Mouse (Mus musculus) erythroblast, embryonic 14.5 days (primary cell): Measurements from ENCODE around the gene Dop1a. TPM values are rescaled to one million over a fixed set of nuclear protein-coding genes. Genes with fewer than 3 reads are reported as not detected.

Source experiments
- H3K27me3 ChIP-seq: 2 replicates; pipeline ENCODE4 v1.6.1; 2012; ENCODE audit warnings: inconsistent platforms; ENCODE audit not compliant: control insufficient read depth
- H3K36me3 ChIP-seq: 2 replicates; pipeline ENCODE4 v1.6.1; 2012; ENCODE audit warnings: mild to moderate bottlenecking, inconsistent platforms; ENCODE audit not compliant: control insufficient read depth
- H3K4me1 ChIP-seq: 2 replicates; pipeline ENCODE4 v1.6.1; 2012; ENCODE audit warnings: inconsistent platforms; ENCODE audit not compliant: control insufficient read depth
- H3K4me3 ChIP-seq: replicated peaks from 2 replicates; pipeline ENCODE3; 2012; ENCODE audit warnings: moderate library complexity, mild to moderate bottlenecking, inconsistent platforms
- H3K9me3 ChIP-seq: 2 replicates; pipeline ENCODE4 v1.6.1; 2012; ENCODE audit warnings: low read length, inconsistent platforms, mixed read lengths; ENCODE audit not compliant: control insufficient read depth
- GATA1 ChIP-seq: IDR thresholded peaks from 2 replicates; pipeline ENCODE4 v1.6.1; 2012; ENCODE audit warnings: low read length, inconsistent platforms, mixed read lengths
- TAL1 ChIP-seq: IDR thresholded peaks from 3 replicates; pipeline ENCODE4 v1.6.1; 2012; ENCODE audit warnings: low read length, inconsistent platforms, mixed read lengths
- polyA plus RNA-seq: library from polyadenylated mRNA; stranded (reverse); fragments of >175 nt; gene quantifications from 2 replicates; pipeline ENCODE4 v1.2.3, GENCODE M21; 2012

Dop1a gene
- 0.15 and 0.33 TPM in 2 replicates for polyA plus RNA-seq

DNA sequence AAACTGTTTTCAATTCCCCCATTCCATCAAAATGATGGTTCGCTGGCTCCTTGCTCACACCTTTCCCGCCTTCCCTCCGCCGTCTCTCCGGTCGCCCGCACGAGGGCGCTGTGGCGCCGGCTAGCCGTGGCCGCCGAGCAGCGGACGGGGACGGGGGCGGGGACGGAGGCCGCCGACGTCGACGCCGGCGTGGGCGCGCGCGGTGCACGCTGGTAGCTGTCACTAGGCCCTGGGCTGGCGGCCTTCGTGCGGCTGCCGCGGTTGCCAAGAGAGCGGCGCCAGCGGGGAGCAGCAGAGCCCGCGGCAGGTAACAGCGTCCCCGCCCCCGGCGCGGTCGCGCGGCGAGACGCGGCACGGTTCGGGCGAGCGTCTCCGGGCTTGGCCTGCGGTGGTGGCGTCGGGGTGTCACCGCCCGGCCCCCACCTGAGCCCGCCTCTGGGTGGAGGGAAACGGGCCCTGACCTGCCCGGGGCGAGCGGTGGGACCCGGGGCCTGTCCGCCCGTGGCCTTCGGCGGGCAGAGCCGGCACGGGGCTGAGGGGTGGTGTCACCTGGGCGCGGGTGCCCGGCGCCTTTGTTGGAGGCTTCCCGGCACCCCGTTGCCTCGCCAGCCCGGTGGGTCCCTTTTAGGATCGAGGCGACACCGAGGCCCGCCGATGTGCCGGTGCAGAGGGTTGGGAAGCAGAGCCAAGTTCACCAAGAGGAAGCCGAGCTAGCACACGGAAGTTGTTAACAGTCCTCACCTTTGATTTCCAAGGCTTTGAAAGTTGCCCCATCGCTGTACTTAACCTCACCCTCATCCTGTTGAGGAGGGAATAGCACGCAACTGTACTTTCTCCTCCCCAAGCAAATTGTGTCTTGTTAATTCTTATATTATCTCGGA is at the start of gene Dop1a:
Dop1a (plus strand) TSS at position 165 of the 881 bp plus-strand sequence.
- Histone ChIP-seq H3K4me3 (peak within 1 kb of the TSS; percentile 91), H3K36me3 (no peaks in the 10 kb centered on the region), H3K27me3 (peaks cover 2% of the 10 kb centered on the region; the same call in 1 of the 2 replicates), H3K9me3 (no peaks in the 10 kb centered on the region), H3K4me1 (peaks cover 39% of the 10 kb centered on the region)
- no peak for TF ChIP-seq TAL1
- no peak for TF ChIP-seq GATA1

DNA sequence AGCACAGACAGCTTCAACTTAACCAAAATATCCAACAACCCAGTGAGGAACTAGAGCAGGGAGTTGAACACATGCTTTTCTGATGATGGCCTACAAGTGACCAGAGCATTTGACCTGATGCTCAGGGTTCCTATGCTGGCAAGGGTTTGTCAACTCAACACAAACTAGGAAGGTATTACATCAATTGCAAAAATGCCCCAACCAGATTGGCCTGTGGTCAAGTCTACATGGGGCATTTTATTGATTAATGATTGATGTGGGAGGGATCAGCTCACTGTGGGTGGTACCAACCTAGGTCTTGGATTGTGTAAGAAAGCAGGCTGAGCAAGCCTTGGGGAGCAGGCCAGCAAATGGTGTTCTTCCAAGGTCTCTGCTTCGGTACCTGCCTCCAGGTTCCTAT is 49.0 kb upstream of the Dop1a start:
- no peaks in the 10 kb centered on the region for H3K9me3 ChIP-seq
- TF ChIP-seq GATA1 (no peak), TAL1 (no peak)
- no peaks in the 10 kb centered on the region for H3K4me1 ChIP-seq
- H3K4me3 ChIP-seq, result no peak overlapping the region
- no peaks in the 10 kb centered on the region for H3K36me3 ChIP-seq
- H3K27me3 ChIP-seq, result no peaks in the 10 kb centered on the region

- TF ChIP-seq TAL1 (no peak), GATA1 (no peak)
- H3K27me3 ChIP-seq, result no peaks in the 10 kb centered on the region
Measured at GRCm38 (mm10) chr9:86419366-86419765, 47.6 kb upstream of the Dop1a start.

DNA sequence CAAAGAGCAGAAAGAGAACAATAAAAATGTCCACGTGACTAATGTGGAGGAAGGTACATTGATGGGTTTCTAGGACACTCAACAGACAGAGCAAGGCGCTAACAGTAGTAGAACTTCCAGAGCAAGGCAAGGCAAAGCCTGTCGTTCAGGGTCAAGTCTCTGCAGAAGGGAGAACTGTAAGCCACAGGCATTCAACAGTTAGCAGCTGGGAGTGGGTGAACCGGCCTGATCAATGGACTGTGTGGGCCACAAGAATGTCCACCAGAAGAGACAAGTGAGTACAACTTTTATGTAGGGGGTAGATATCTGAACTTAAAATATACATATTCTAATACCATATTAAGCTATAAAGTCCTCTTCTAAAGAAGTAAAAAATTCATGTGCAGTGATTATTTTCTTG is 43.6 kb upstream of the Dop1a start:
- TF ChIP-seq TAL1, result no peak
- TF ChIP-seq GATA1, result no peak

More at GRCm38 (mm10) chr9:86419366-86419765, 47.6 kb upstream of the Dop1a start:
- H3K4me3 ChIP-seq, result no peak overlapping the region
- H3K36me3 ChIP-seq, result no peaks in the 10 kb centered on the region
- H3K4me1 ChIP-seq, result no peaks in the 10 kb centered on the region
- no peaks in the 10 kb centered on the region for H3K9me3 ChIP-seq

DNA sequence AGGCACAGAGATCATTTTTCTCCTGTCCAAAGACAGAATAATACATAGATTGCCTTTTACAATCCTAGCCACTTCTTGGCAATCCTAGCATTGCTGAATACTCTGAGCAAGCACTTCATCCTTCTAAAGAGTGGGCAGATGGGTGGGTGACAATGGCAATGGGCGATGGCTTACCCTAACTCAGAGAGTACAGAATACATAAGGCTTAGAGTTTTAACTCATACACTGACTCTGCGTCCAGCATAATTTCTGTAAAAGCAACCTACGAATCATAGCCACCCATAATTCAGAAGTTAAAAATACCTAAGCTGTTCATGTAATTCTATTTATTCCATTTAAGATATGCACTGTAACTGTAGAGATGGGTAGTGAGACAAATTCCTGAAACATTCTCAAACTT is 31.4 kb upstream of the Dop1a start:
- TF ChIP-seq GATA1 (no peak), TAL1 (no peak)
- H3K4me1 ChIP-seq, result no peaks in the 10 kb centered on the region
- H3K27me3 ChIP-seq, result no peaks in the 10 kb centered on the region
- no peak overlapping the region for H3K4me3 ChIP-seq
- no peaks in the 10 kb centered on the region for H3K36me3 ChIP-seq
- H3K9me3 ChIP-seq, result no peaks in the 10 kb centered on the region

More for the DNA sequence above, 43.6 kb upstream of the Dop1a start:
- H3K27me3 ChIP-seq, result no peaks in the 10 kb centered on the region
- no peaks in the 10 kb centered on the region for H3K9me3 ChIP-seq
- H3K36me3 ChIP-seq, result no peaks in the 10 kb centered on the region
- no peak overlapping the region for H3K4me3 ChIP-seq
- H3K4me1 ChIP-seq, result no peaks in the 10 kb centered on the region

DNA sequence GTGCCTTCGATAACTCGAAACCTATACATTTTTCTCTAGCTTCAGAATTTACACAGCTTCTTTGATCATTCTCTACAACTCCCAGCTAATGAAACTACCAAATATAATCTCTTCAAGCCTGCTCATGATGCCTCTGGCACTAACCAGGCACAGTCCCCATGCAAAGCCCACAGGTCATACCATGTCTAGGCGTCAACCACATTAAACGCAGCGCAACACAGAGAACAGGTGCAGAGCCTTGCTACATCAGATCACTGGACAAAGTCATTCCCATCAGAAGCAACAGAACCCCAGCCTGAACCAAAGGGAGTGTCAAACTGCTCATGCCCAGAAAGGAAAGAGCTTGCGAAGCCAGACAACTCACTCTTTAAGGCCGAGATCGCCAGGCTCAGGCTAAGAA is 30.3 kb upstream of the Dop1a start:
- no peak overlapping the region for H3K4me3 ChIP-seq
- H3K27me3 ChIP-seq, result no peaks in the 10 kb centered on the region
- no peaks in the 10 kb centered on the region for H3K36me3 ChIP-seq
- H3K4me1 ChIP-seq, result no peaks in the 10 kb centered on the region
- TF ChIP-seq TAL1 (no peak), GATA1 (no peak)
- no peaks in the 10 kb centered on the region for H3K9me3 ChIP-seq

GRCm38 (mm10) chr9:86438337-86439009 is 28.5 kb upstream of the Dop1a start:
- Histone ChIP-seq H3K4me1 (no peaks in the 10 kb centered on the region), H3K4me3 (no peak overlapping the region), H3K9me3 (no peaks in the 10 kb centered on the region), H3K36me3 (no peaks in the 10 kb centered on the region), H3K27me3 (no peaks in the 10 kb centered on the region)
- TF ChIP-seq TAL1 (no peak), GATA1 (no peak)

GRCm38 (mm10) chr9:86442248-86442647 is 24.7 kb upstream of the Dop1a start:
- no peak for TF ChIP-seq TAL1
- no peak for TF ChIP-seq GATA1
- Histone ChIP-seq H3K4me1 (no peaks in the 10 kb centered on the region), H3K27me3 (no peaks in the 10 kb centered on the region), H3K36me3 (no peaks in the 10 kb centered on the region), H3K9me3 (no peaks in the 10 kb centered on the region), H3K4me3 (no peak overlapping the region)

DNA sequence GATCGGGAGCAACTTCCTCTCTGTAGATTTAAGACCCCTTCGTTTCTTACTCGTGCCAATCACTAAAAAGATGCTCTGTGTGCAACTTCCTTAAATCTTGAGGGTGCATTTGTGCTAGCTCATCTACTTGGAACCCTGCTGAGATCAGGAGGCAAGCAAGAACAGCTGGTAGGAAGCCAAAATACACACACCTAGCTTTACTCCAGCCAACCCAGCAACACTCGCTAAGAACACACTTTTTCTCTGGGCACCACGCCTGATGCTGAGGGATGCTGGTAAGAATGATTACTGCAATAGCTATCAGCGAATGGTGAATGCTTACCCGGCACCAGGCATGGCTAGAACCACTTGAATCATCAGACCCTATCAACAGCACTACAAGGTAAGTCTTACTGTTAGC is 20.1 kb upstream of the Dop1a start:
- TF ChIP-seq GATA1, result no peak
- no peak for TF ChIP-seq TAL1
- Histone ChIP-seq H3K36me3 (no peaks in the 10 kb centered on the region), H3K4me3 (no peak overlapping the region), H3K27me3 (no peaks in the 10 kb centered on the region), H3K9me3 (no peaks in the 10 kb centered on the region), H3K4me1 (peaks cover 9% of the 10 kb centered on the region)
